Mouse (Mus musculus) right cerebral cortex, adult 2 months (tissue): Measurements from ENCODE around the gene Olfr472.
"Not testable (repeated sequence)": the region's sequence is repeated elsewhere in the genome, so short reads cannot be mapped to it uniquely, and the experiment has no call there.

ENCODE experiments used
- DNase-seq, 2 experiments: peaks; one replicate each; pipeline ENCODE4 v3.0.0; 2021 to 2022; ENCODE audit warnings: low spot score in 2 of 2

Gene Olfr472

DNA sequence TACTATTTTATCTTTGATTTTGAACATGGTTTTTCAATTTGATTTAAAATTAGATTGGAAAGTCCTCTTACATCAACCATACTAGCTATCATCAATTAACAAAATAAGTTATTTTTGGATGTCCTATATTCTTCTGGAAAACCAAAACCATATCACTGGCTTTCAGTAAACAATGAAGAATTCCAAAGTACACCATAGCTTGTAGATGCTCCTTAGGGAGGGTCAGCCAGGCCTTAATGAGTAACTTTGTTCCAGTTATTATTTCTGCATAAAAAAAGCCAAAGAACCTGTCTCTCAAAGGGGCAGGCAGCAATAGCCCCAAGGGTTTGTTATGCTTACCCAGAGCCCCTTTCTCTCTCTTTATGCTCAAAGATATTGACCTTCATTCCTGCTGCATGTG lies at the start of gene Olfr472:
Gene Olfr472 (plus strand): TSS at position 301 of the 400 bp plus-strand sequence.
- no peak for DNase-seq

DNA sequence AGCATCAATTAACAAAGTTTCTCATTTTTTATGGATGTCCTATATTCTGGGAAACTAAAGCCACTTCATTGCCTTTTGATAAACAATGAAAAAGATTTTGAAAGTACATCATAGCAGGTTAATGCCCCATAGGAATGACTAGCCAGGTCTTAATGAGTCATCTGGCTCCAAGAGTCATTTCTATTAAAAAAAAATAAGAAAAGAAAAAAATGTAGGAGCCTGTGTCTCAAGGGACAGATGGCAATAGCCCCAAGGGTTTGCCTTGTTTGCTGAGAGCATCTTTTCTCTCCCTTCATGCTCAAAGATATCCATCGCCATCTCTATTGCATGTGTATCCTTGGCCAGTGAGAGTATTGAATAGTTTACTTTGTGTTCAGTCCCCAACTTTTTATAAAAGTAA lies 32.4 kb downstream of the Olfr472 start, which contains the start of gene Olfr473:
Gene Olfr473 (plus strand): TSS at position 301 of the 400 bp plus-strand sequence.
- no peak for DNase-seq

DNA sequence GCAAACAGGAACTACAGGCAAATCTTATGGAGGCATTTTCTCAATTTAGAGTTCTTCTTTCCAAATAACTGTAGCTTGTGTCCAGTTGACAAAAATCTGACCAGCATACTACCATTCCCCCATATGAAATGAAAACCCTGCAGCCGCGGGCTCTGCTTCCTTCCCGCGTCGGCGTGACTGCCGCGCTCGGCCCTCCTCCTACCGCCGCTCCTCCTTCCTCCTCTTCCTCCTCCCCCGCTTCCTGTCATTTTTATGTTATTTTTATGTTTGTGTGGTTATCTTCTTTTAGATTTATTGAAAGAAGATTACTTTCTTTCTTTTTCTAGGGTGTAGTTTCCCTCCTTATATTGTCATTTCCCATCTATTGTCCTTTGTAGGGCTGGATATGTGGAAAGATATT lies 54.8 kb downstream of the Olfr472 start:
- not testable (repeated sequence) for DNase-seq

DNA sequence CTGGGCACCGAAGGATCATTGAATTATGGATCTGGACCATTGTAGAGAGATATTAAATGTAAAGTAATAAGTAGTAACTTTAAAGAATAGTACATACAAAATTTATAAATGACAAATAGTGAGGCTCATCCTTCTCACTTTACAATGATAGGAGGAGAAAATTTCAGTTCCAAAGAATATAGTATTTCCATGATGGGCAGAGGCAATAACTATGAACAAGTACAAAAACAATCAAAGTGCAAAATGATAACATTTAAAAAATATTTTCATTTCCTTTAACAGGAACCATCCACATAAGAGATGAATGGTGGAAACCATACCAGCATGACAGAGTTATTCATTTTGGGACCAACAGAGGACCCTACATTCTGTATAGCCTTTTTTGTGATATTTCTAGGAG lies 56.6 kb downstream of the Olfr472 start, which contains the start of gene Olfr474:
Gene Olfr474 (plus strand): TSS at position 301 of the 400 bp plus-strand sequence.
- DNase-seq, result no peak
